Mouse (Mus musculus): ENCODE data around the gene Camk2d. TPM values are rescaled to one million over a fixed set of nuclear protein-coding genes. Genes with fewer than 3 reads are reported as not detected.

Gene Camk2d
- total and polyA plus RNA-seq, 3 experiments, result 0.07 to 0.35 TPM; not detected in 1

GRCm38 (mm10) chr3:126723458-126723857, 127.4 kb downstream of the Camk2d start:
- no peaks in the 10 kb centered on the region for H3K36me3 ChIP-seq (ENCODE audit: control insufficient read depth in 1 of 2, insufficient read depth in 2 of 2, low read length in 2 of 2)
- no peaks in the 10 kb centered on the region for H3K9me3 ChIP-seq (replicated peaks; ENCODE audit: insufficient read depth, low read length)
- H3K4me1 ChIP-seq (ENCODE audit: control insufficient read depth in 1 of 2, insufficient read depth in 2 of 2, low read length in 2 of 2), result no peaks in the 10 kb centered on the region
- H3K79me2 ChIP-seq (ENCODE audit: control insufficient read depth, insufficient read depth, low read length, poor library complexity), result no peaks in the 10 kb centered on the region
- H3K4me3 ChIP-seq (ENCODE audit: control insufficient read depth in 1 of 2, insufficient read depth in 1 of 2, low read depth in 2 of 2, low read length in 2 of 2), result no peak overlapping the region
- DNase-seq (ENCODE audit: low read depth, low spot score), result no peak
- TF ChIP-seq POLR2AphosphoS5 (IDR thresholded peaks at IDR 0.05; ENCODE audit: borderline replicate concordance, low read depth, low read length) (no peak), RCOR1 (IDR thresholded peaks at IDR 0.05; ENCODE audit: low read depth, low read length) (no peak), RAD21 (IDR thresholded peaks at IDR 0.05; ENCODE audit: low read depth, low read length) (no peak), JUND (IDR thresholded peaks at IDR 0.05; ENCODE audit: low read depth, low read length) (no peak), GABPA (IDR thresholded peaks at IDR 0.05; ENCODE audit: low read depth, low read length) (no peak), POLR2AphosphoS2 (IDR thresholded peaks at IDR 0.05; ENCODE audit: low read length) (no peak)
- no peak overlapping the region for H3K9ac ChIP-seq (ENCODE audit: control insufficient read depth, low read depth, low read length, poor library complexity, severe bottlenecking)
- no peaks in the 10 kb centered on the region for H3K27me3 ChIP-seq (ENCODE audit: control insufficient read depth in 1 of 2, insufficient read depth in 2 of 2, low read length in 2 of 2)
- no peak overlapping the region for H3K27ac ChIP-seq (ENCODE audit: control insufficient read depth, low read depth, low read length)

DNA sequence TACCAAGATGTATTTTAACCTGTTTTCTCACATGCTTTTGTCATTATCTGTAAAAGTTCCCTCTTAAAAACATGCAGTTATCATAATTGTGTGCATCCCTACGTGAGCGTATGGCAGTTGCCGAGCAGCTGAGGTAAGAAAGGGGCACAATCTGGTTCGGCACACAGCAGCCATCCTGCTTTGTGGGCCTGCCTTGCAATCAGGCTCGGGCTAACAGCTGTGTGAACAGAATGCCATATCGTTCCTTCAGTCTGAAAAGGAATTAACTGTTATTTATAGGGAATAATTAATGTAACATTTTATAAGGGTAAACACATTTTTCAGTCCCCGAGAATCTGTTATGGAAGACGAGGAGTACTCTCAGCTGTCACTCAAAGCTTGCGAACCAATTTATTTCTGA, 129.5 kb downstream of the Camk2d start:
- no peaks in the 10 kb centered on the region for H3K9me3 ChIP-seq (replicated peaks; ENCODE audit: insufficient read depth, low read length)
- no peak overlapping the region for H3K9ac ChIP-seq (ENCODE audit: control insufficient read depth, low read depth, low read length, poor library complexity, severe bottlenecking)
- H3K4me3 ChIP-seq (ENCODE audit: control insufficient read depth in 1 of 2, insufficient read depth in 1 of 2, low read depth in 2 of 2, low read length in 2 of 2), result no peak overlapping the region
- H3K36me3 ChIP-seq (ENCODE audit: control insufficient read depth in 1 of 2, insufficient read depth in 2 of 2, low read length in 2 of 2), result no peaks in the 10 kb centered on the region
- H3K4me1 ChIP-seq (ENCODE audit: control insufficient read depth in 1 of 2, insufficient read depth in 2 of 2, low read length in 2 of 2), result no peaks in the 10 kb centered on the region
- no peak for DNase-seq (ENCODE audit: low read depth, low spot score)
- H3K27me3 ChIP-seq (ENCODE audit: control insufficient read depth in 1 of 2, insufficient read depth in 2 of 2, low read length in 2 of 2), result no peaks in the 10 kb centered on the region
- no peak overlapping the region for H3K27ac ChIP-seq (ENCODE audit: control insufficient read depth, low read depth, low read length)
- TF ChIP-seq USF1 (IDR thresholded peaks at IDR 0.05; ENCODE audit: low read depth, low read length), result no peak
- no peak for TF ChIP-seq SIN3A (IDR thresholded peaks at IDR 0.05; ENCODE audit: low read length)
- TF ChIP-seq GABPA (IDR thresholded peaks at IDR 0.05; ENCODE audit: low read depth, low read length), result no peak
- TF ChIP-seq MAZ (IDR thresholded peaks at IDR 0.05; ENCODE audit: low read depth, low read length), result no peak
- TF ChIP-seq POLR2AphosphoS2 (IDR thresholded peaks at IDR 0.05; ENCODE audit: low read length), result no peak
- no peak for TF ChIP-seq ZKSCAN1 (IDR thresholded peaks at IDR 0.05; ENCODE audit: low read depth, low read length)
- TF ChIP-seq JUND (IDR thresholded peaks at IDR 0.05; ENCODE audit: low read depth, low read length), result no peak
- no peak for TF ChIP-seq ZMIZ1 (IDR thresholded peaks at IDR 0.05; ENCODE audit: low read depth, low read length)
- TF ChIP-seq TBP (IDR thresholded peaks at IDR 0.05; ENCODE audit: low read depth, low read length), result no peak
- no peak for TF ChIP-seq MYC (IDR thresholded peaks at IDR 0.05; ENCODE audit: low read depth, low read length)
- TF ChIP-seq CHD2 (IDR thresholded peaks at IDR 0.05; ENCODE audit: low read length), result no peak
- TF ChIP-seq CHD1 (IDR thresholded peaks at IDR 0.05; ENCODE audit: low read depth, low read length), result no peak
- TF ChIP-seq CTCF (IDR thresholded peaks at IDR 0.05 in 2 of 3, conservative IDR thresholded peaks at IDR 0.05 in 1 of 3; ENCODE audit: control insufficient read depth in 1 of 3, insufficient read depth in 1 of 3, low read depth in 2 of 3, low read length in 3 of 3, poor library complexity in 1 of 3, severe bottlenecking in 1 of 3), result no peak
- no peak for TF ChIP-seq RCOR1 (IDR thresholded peaks at IDR 0.05; ENCODE audit: low read depth, low read length)
- no peak for TF ChIP-seq SMC3 (IDR thresholded peaks at IDR 0.05; ENCODE audit: low read depth, low read length)
- no peaks in the 10 kb centered on the region for H3K79me2 ChIP-seq (ENCODE audit: control insufficient read depth, insufficient read depth, low read length, poor library complexity)

Data from MEL (cell line).